Mouse (Mus musculus): ENCODE measurements at regions not wholly inside any gene's neighbourhood (a gene's known extent, or its start where the extent isn't known, plus 50 kb on each side); places are given as distances from the start of the nearest gene placed in this dataset.
A peak's percentile ranks its signal among the peaks of the same experiment; 100 is the strongest.

DNA sequence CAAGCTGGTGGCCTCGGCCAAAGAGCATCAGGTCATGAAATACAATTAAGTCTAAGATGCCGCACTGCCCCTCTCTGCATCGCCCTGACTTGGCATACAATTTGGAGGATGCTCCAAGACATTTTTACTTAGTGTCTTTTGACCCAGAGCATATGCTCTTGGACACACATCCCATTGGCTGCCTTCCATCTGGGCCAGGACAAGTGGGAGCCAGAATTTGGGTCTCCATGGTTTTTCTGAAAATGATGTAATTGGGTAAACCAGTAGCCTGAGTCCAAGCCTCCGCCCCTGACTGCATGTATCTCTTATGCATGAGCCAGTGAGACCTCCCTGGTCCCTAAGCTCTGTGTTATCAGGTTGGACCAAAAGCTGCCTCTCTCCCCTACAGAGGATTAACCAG, 117.1 kb upstream of the Rpl38 start:
- in situ Hi-C loops (cut with MboI; ENCODE audit: low sequenced_read_pairs in 2 of 2, unreplicated experiment in 2 of 2), result no loop called here
- H3K27ac ChIP-seq (ENCODE audit: insufficient read depth, low read depth, low read length, poor library complexity, severe bottlenecking), result no peak overlapping the region
- no peak for DNase-seq (ENCODE audit: low read depth, low spot score)

DNA sequence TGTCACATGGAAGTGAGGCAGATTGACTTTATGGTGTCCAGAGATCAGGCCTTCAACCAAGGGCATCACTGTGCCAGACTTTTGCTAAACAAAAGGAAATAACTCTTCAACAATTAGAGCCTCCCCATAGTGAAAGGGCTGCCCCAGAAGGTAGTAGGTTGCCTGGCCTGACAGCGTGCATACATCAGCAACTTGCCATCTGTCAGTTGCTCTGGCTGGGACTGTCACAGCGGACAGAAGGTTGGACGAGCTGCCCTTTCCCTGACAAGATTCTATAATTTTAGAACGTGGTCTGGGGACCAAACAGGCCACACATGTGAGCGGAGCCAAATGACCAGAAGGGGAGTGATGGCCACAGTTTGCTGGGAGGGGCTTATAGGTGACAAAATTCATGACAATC, 119.7 kb upstream of the Rpl38 start:
- Histone ChIP-seq H3K4me3 (ENCODE audit: insufficient read depth in 1 of 2, low read depth in 1 of 2, low read length in 2 of 2, poor library complexity in 1 of 2, severe bottlenecking in 1 of 2) (no peak overlapping the region), H3K36me3 (ENCODE audit: control insufficient read depth, insufficient read depth, low read length, poor library complexity, severe bottlenecking) (no peaks in the 10 kb centered on the region), H3K27ac (ENCODE audit: insufficient read depth, low read depth, low read length, poor library complexity, severe bottlenecking) (no peak overlapping the region), H3K4me1 (ENCODE audit: control insufficient read depth in 2 of 2, insufficient read depth in 2 of 2, low read length in 2 of 2, poor library complexity in 1 of 2) (peaks cover 6 to 21% of the 10 kb centered on the region in 2 experiments; a peak in 3 of 4 replicates), H3K9ac (ENCODE audit: insufficient read depth, low read depth, low read length, poor library complexity, severe bottlenecking) (no peak overlapping the region), H3K9me3 (ENCODE audit: control insufficient read depth, insufficient read depth, low read depth, low read length) (no peaks in the 10 kb centered on the region)
- in situ Hi-C loops (cut with MboI; ENCODE audit: low sequenced_read_pairs in 2 of 2, unreplicated experiment in 2 of 2), result no loop called here
- TF ChIP-seq ZNF384 (IDR thresholded peaks at IDR 0.05; ENCODE audit: low read depth, low read length) (no peak), HCFC1 (IDR thresholded peaks at IDR 0.05; ENCODE audit: borderline replicate concordance, insufficient read depth, low read length) (no peak), CHD2 (IDR thresholded peaks at IDR 0.05; ENCODE audit: low read depth, low read length) (no peak), MAFK (IDR thresholded peaks at IDR 0.05; ENCODE audit: insufficient read depth, low read depth, low read length) (no peak), ZC3H11A (IDR thresholded peaks at IDR 0.05; ENCODE audit: borderline replicate concordance, low read depth, low read length) (no peak)
- no peak for DNase-seq (ENCODE audit: low read depth, low spot score)

More for the DNA sequence above, 117.1 kb upstream of the Rpl38 start:
- H3K36me3 ChIP-seq (ENCODE audit: control insufficient read depth, insufficient read depth, low read length, poor library complexity, severe bottlenecking), result no peaks in the 10 kb centered on the region
- H3K4me3 ChIP-seq (ENCODE audit: insufficient read depth in 1 of 2, low read depth in 1 of 2, low read length in 2 of 2, poor library complexity in 1 of 2, severe bottlenecking in 1 of 2), result no peak overlapping the region
- H3K4me1 ChIP-seq (ENCODE audit: control insufficient read depth in 2 of 2, insufficient read depth in 2 of 2, low read length in 2 of 2, poor library complexity in 1 of 2), result peaks cover 3 to 8% of the 10 kb centered on the region in 2 experiments; a peak in 3 of 4 replicates
- H3K9ac ChIP-seq (ENCODE audit: insufficient read depth, low read depth, low read length, poor library complexity, severe bottlenecking), result no peak overlapping the region
- TF ChIP-seq HCFC1 (IDR thresholded peaks at IDR 0.05; ENCODE audit: borderline replicate concordance, insufficient read depth, low read length), result no peak
- no peak for TF ChIP-seq MAFK (IDR thresholded peaks at IDR 0.05; ENCODE audit: insufficient read depth, low read depth, low read length)
- no peak for TF ChIP-seq ZNF384 (IDR thresholded peaks at IDR 0.05; ENCODE audit: low read depth, low read length)
- TF ChIP-seq CHD2 (IDR thresholded peaks at IDR 0.05; ENCODE audit: low read depth, low read length), result no peak
- no peak for TF ChIP-seq ZC3H11A (IDR thresholded peaks at IDR 0.05; ENCODE audit: borderline replicate concordance, low read depth, low read length)
- no peaks in the 10 kb centered on the region for H3K9me3 ChIP-seq (ENCODE audit: control insufficient read depth, insufficient read depth, low read depth, low read length)

DNA sequence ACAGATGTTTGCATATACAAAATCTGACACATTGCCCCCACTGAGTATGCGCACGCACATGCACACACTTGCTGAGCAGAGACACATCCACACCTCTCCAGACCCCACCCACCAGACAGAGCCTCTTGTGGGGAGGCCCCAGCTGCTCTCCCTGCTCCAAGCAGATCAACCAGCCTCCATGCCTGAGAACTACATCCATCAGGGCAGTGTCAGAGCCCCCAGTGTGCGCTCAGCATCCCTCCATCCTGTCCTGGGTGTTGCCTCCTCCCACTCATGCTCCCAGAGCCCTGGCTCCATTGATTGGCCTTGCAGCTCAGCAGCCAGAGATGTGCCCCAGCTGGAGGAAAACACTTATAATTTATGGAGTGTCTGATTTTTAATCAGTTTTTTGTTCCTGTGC, 124.1 kb upstream of the Rpl38 start:
- no peak for TF ChIP-seq CHD2 (IDR thresholded peaks at IDR 0.05; ENCODE audit: low read depth, low read length)
- TF ChIP-seq MAFK (IDR thresholded peaks at IDR 0.05; ENCODE audit: insufficient read depth, low read depth, low read length), result no peak
- TF ChIP-seq ZNF384 (IDR thresholded peaks at IDR 0.05; ENCODE audit: low read depth, low read length), result no peak
- no peak for TF ChIP-seq HCFC1 (IDR thresholded peaks at IDR 0.05; ENCODE audit: borderline replicate concordance, insufficient read depth, low read length)
- no peak for TF ChIP-seq ZC3H11A (IDR thresholded peaks at IDR 0.05; ENCODE audit: borderline replicate concordance, low read depth, low read length)
- Histone ChIP-seq H3K27ac (ENCODE audit: insufficient read depth, low read depth, low read length, poor library complexity, severe bottlenecking) (no peak overlapping the region), H3K9me3 (ENCODE audit: control insufficient read depth, insufficient read depth, low read depth, low read length) (no peaks in the 10 kb centered on the region), H3K9ac (ENCODE audit: insufficient read depth, low read depth, low read length, poor library complexity, severe bottlenecking) (no peak overlapping the region), H3K4me3 (ENCODE audit: insufficient read depth in 1 of 2, low read depth in 1 of 2, low read length in 2 of 2, poor library complexity in 1 of 2, severe bottlenecking in 1 of 2) (no peak overlapping the region), H3K4me1 (ENCODE audit: control insufficient read depth in 2 of 2, insufficient read depth in 2 of 2, low read length in 2 of 2, poor library complexity in 1 of 2) (peaks cover 6 to 26% of the 10 kb centered on the region in 2 experiments; a peak in 2 of 4 replicates), H3K36me3 (ENCODE audit: control insufficient read depth, insufficient read depth, low read length, poor library complexity, severe bottlenecking) (no peaks in the 10 kb centered on the region)
- DNase-seq (ENCODE audit: low read depth, low spot score), result no peak
- in situ Hi-C loops (cut with MboI; ENCODE audit: low sequenced_read_pairs in 2 of 2, unreplicated experiment in 2 of 2), result no loop called here

DNA sequence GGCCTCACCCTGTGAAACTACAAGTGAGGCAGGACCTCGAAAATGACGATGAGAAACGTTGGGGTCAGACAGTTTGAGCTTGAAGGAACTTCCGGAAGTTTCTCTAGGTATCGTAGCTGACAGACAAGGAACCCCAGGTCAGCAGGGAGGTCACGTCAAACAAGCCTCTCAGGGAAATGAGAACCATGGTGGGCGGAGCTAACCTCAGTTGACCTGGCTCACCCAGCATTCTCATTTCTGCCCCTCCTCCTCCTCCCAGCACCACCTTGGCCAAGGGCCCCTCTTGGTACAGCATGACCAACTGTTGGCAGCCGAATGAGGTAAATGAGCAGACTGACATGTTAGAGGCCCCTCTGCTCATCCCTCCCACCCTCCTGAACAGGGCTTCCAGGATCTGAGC, 126.2 kb upstream of the Rpl38 start:
- no peaks in the 10 kb centered on the region for H3K36me3 ChIP-seq (ENCODE audit: control insufficient read depth, insufficient read depth, low read length, poor library complexity, severe bottlenecking)
- no peak for TF ChIP-seq HCFC1 (IDR thresholded peaks at IDR 0.05; ENCODE audit: borderline replicate concordance, insufficient read depth, low read length)
- TF ChIP-seq ZC3H11A (IDR thresholded peaks at IDR 0.05; ENCODE audit: borderline replicate concordance, low read depth, low read length), result no peak
- no peak for TF ChIP-seq MAFK (IDR thresholded peaks at IDR 0.05; ENCODE audit: insufficient read depth, low read depth, low read length)
- peak overlapping the region; percentile 49 to 67 for H3K4me3 ChIP-seq (ENCODE audit: insufficient read depth in 1 of 2, low read depth in 1 of 2, low read length in 2 of 2, poor library complexity in 1 of 2, severe bottlenecking in 1 of 2)
- H3K27ac ChIP-seq (ENCODE audit: insufficient read depth, low read depth, low read length, poor library complexity, severe bottlenecking), result no peak overlapping the region; the same call in 1 of the 2 replicates
- no peaks in the 10 kb centered on the region for H3K9me3 ChIP-seq (ENCODE audit: control insufficient read depth, insufficient read depth, low read depth, low read length)
- H3K4me1 ChIP-seq (ENCODE audit: control insufficient read depth in 2 of 2, insufficient read depth in 2 of 2, low read length in 2 of 2, poor library complexity in 1 of 2), result peaks cover 6 to 26% of the 10 kb centered on the region in 2 experiments; a peak in 2 of 4 replicates
- in situ Hi-C loops (cut with MboI; ENCODE audit: low sequenced_read_pairs in 2 of 2, unreplicated experiment in 2 of 2), result no loop called here
- no peak for DNase-seq (ENCODE audit: low read depth, low spot score)
- peak overlapping the region; percentile 8; the same call in 1 of the 2 replicates for H3K9ac ChIP-seq (ENCODE audit: insufficient read depth, low read depth, low read length, poor library complexity, severe bottlenecking)

DNA sequence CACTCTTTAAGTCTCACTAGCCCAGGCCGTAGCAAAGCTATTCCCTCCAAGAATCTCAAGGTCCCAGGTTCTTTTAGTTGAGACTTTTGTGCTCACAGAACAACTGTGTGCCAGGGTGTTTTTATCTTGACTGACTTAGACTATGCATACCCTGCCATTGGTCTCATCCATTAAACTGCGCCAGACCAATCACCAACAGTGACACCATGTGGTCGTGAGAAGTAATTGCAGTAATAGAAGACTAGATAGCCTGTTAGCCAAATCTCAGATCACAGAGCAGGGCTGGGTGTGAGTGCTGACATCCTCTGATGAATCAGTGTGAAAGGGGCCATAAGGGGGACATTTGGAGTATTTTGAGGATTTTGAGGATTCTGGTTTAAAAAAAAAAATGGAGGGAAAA, 127.8 kb upstream of the Rpl38 start:
- no peak overlapping the region for H3K9ac ChIP-seq (ENCODE audit: insufficient read depth, low read depth, low read length, poor library complexity, severe bottlenecking)
- DNase-seq (ENCODE audit: low read depth, low spot score), result no peak
- TF ChIP-seq ZC3H11A (IDR thresholded peaks at IDR 0.05; ENCODE audit: borderline replicate concordance, low read depth, low read length) (no peak), ZNF384 (IDR thresholded peaks at IDR 0.05; ENCODE audit: low read depth, low read length) (no peak), CHD2 (IDR thresholded peaks at IDR 0.05; ENCODE audit: low read depth, low read length) (no peak), MAFK (IDR thresholded peaks at IDR 0.05; ENCODE audit: insufficient read depth, low read depth, low read length) (no peak), HCFC1 (IDR thresholded peaks at IDR 0.05; ENCODE audit: borderline replicate concordance, insufficient read depth, low read length) (no peak)
- no peak overlapping the region for H3K4me3 ChIP-seq (ENCODE audit: insufficient read depth in 1 of 2, low read depth in 1 of 2, low read length in 2 of 2, poor library complexity in 1 of 2, severe bottlenecking in 1 of 2)
- H3K36me3 ChIP-seq (ENCODE audit: control insufficient read depth, insufficient read depth, low read length, poor library complexity, severe bottlenecking), result no peaks in the 10 kb centered on the region
- in situ Hi-C loops (cut with MboI; ENCODE audit: low sequenced_read_pairs in 2 of 2, unreplicated experiment in 2 of 2), result no loop called here
- no peak overlapping the region for H3K27ac ChIP-seq (ENCODE audit: insufficient read depth, low read depth, low read length, poor library complexity, severe bottlenecking)
- H3K9me3 ChIP-seq (ENCODE audit: control insufficient read depth, insufficient read depth, low read depth, low read length), result no peaks in the 10 kb centered on the region
- H3K4me1 ChIP-seq (ENCODE audit: control insufficient read depth in 2 of 2, insufficient read depth in 2 of 2, low read length in 2 of 2, poor library complexity in 1 of 2), result peaks cover 6 to 26% of the 10 kb centered on the region in 2 experiments; a peak in 2 of 4 replicates

All from ES-E14 (cell line).